Mouse (Mus musculus): ENCODE data around the gene Cdh13. TPM values are rescaled to one million over a fixed set of nuclear protein-coding genes. Genes with fewer than 3 reads are reported as not detected.

Cdh13 gene
- polyA plus RNA-seq, 1 experiment = not detected

GRCm38 (mm10) chr8:118348710-118349489, 65.4 kb downstream of the Cdh13 start:
- TF ChIP-seq CTCF (IDR thresholded peaks at IDR 0.05; ENCODE audit: control insufficient read depth, insufficient read depth, low read length) (no peak), POLR2A (IDR thresholded peaks at IDR 0.05; ENCODE audit: borderline replicate concordance, control insufficient read depth, low read depth, low read length) (no peak)
- H3K4me1 ChIP-seq (ENCODE audit: control insufficient read depth, insufficient read depth, low read length) = no peaks in the 10 kb centered on the region
- no peak overlapping the region for H3K4me3 ChIP-seq (replicated peaks; ENCODE audit: control insufficient read depth, low read depth, low read length)
- H3K27ac ChIP-seq (ENCODE audit: control insufficient read depth, insufficient read depth, low read depth, low read length, poor library complexity) = no peak overlapping the region
- 87% methylated on average over 9 of the region's 9 CpGs for WGBS

GRCm38 (mm10) chr8:118350136-118350535, 66.6 kb downstream of the Cdh13 start:
- Histone ChIP-seq H3K27ac (ENCODE audit: control insufficient read depth, insufficient read depth, low read depth, low read length, poor library complexity) (no peak overlapping the region), H3K4me1 (ENCODE audit: control insufficient read depth, insufficient read depth, low read length) (no peaks in the 10 kb centered on the region), H3K4me3 (replicated peaks; ENCODE audit: control insufficient read depth, low read depth, low read length) (no peak overlapping the region)
- no peak for TF ChIP-seq POLR2A (IDR thresholded peaks at IDR 0.05; ENCODE audit: borderline replicate concordance, control insufficient read depth, low read depth, low read length)
- 28% methylated on average over 7 of the region's 7 CpGs for WGBS

GRCm38 (mm10) chr8:118353022-118353421, 69.5 kb downstream of the Cdh13 start:
- Histone ChIP-seq H3K4me1 (ENCODE audit: control insufficient read depth, insufficient read depth, low read length) (no peaks in the 10 kb centered on the region), H3K4me3 (replicated peaks; ENCODE audit: control insufficient read depth, low read depth, low read length) (no peak overlapping the region), H3K27ac (ENCODE audit: control insufficient read depth, insufficient read depth, low read depth, low read length, poor library complexity) (no peak overlapping the region)
- 57% methylated on average over 4 of the region's 4 CpGs for WGBS
- TF ChIP-seq POLR2A (IDR thresholded peaks at IDR 0.05; ENCODE audit: borderline replicate concordance, control insufficient read depth, low read depth, low read length) (no peak), CTCF (IDR thresholded peaks at IDR 0.05; ENCODE audit: control insufficient read depth, insufficient read depth, low read length) (no peak)

GRCm38 (mm10) chr8:118357067-118357466, 73.5 kb downstream of the Cdh13 start:
- TF ChIP-seq CTCF (IDR thresholded peaks at IDR 0.05; ENCODE audit: control insufficient read depth, insufficient read depth, low read length) = no peak
- H3K27ac ChIP-seq (ENCODE audit: control insufficient read depth, insufficient read depth, low read depth, low read length, poor library complexity) = no peak overlapping the region
- WGBS = 77% methylated on average over 5 of the region's 5 CpGs
- H3K4me1 ChIP-seq (ENCODE audit: control insufficient read depth, insufficient read depth, low read length) = no peaks in the 10 kb centered on the region
- no peak overlapping the region for H3K4me3 ChIP-seq (replicated peaks; ENCODE audit: control insufficient read depth, low read depth, low read length)

DNA sequence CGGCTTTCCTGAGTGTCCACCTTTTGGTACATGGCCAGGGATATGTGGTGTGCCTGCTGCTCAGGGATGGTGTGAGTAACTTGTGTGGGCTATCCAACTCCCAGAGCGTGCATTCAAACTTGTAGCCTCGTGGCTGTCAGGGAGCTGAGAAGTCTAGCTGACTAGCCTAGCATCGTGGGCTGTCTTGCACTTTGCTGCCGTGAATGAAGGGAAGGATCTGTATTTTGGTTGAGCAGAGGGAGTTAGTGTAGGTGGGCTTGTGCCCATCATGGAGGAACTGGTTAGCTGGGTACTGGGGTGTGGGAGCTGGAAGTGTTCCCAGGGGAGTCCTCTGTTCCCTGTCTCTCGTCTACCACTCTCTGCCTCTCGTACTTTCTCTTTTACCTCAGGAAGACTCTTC, 74.1 kb downstream of the Cdh13 start:
- H3K4me1 ChIP-seq (ENCODE audit: control insufficient read depth, insufficient read depth, low read length) = no peaks in the 10 kb centered on the region
- no peak overlapping the region for H3K27ac ChIP-seq (ENCODE audit: control insufficient read depth, insufficient read depth, low read depth, low read length, poor library complexity)
- WGBS = 87% methylated on average over 7 of the region's 7 CpGs
- no peak for TF ChIP-seq POLR2A (IDR thresholded peaks at IDR 0.05; ENCODE audit: borderline replicate concordance, control insufficient read depth, low read depth, low read length)
- no peak for TF ChIP-seq CTCF (IDR thresholded peaks at IDR 0.05; ENCODE audit: control insufficient read depth, insufficient read depth, low read length)
- no peak overlapping the region for H3K4me3 ChIP-seq (replicated peaks; ENCODE audit: control insufficient read depth, low read depth, low read length)

DNA sequence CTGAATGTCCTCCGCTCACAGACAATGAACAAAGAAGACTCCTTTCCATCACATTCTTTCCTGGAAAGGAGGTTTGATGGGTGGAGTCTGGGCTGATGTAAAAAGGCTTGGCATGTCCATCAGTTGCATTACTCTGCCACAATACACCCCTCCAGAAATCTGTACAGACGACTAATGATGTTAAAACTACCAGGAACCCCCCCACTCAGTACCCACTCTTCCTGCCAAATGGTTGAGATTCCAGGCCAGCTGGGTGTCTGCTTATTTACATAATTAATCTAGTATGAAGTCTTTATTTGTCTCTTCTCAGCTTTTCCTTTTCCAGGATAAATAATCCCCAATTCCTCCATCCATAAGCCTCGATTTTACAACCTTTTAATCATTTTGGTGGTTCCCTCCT, 80.2 kb downstream of the Cdh13 start:
- Histone ChIP-seq H3K27ac (ENCODE audit: control insufficient read depth, insufficient read depth, low read depth, low read length, poor library complexity) (no peak overlapping the region), H3K4me1 (ENCODE audit: control insufficient read depth, insufficient read depth, low read length) (no peaks in the 10 kb centered on the region), H3K4me3 (replicated peaks; ENCODE audit: control insufficient read depth, low read depth, low read length) (no peak overlapping the region)
- TF ChIP-seq POLR2A (IDR thresholded peaks at IDR 0.05; ENCODE audit: borderline replicate concordance, control insufficient read depth, low read depth, low read length) = no peak
- no peak for TF ChIP-seq CTCF (IDR thresholded peaks at IDR 0.05; ENCODE audit: control insufficient read depth, insufficient read depth, low read length)
- WGBS = 73% methylated on average over 3 of the region's 3 CpGs

GRCm38 (mm10) chr8:118373092-118373491, 89.6 kb downstream of the Cdh13 start:
- no peak for TF ChIP-seq POLR2A (IDR thresholded peaks at IDR 0.05; ENCODE audit: borderline replicate concordance, control insufficient read depth, low read depth, low read length)
- TF ChIP-seq CTCF (IDR thresholded peaks at IDR 0.05; ENCODE audit: control insufficient read depth, insufficient read depth, low read length) = no peak
- WGBS = 78% methylated on average over 3 of the region's 3 CpGs
- Histone ChIP-seq H3K27ac (ENCODE audit: control insufficient read depth, insufficient read depth, low read depth, low read length, poor library complexity) (no peak overlapping the region), H3K4me3 (replicated peaks; ENCODE audit: control insufficient read depth, low read depth, low read length) (no peak overlapping the region), H3K4me1 (ENCODE audit: control insufficient read depth, insufficient read depth, low read length) (no peaks in the 10 kb centered on the region)

GRCm38 (mm10) chr8:118374738-118375137, 91.2 kb downstream of the Cdh13 start:
- Histone ChIP-seq H3K4me1 (ENCODE audit: control insufficient read depth, insufficient read depth, low read length) (no peaks in the 10 kb centered on the region), H3K4me3 (replicated peaks; ENCODE audit: control insufficient read depth, low read depth, low read length) (no peak overlapping the region), H3K27ac (ENCODE audit: control insufficient read depth, insufficient read depth, low read depth, low read length, poor library complexity) (no peak overlapping the region)
- WGBS = 72% methylated on average over 6 of the region's 6 CpGs
- TF ChIP-seq POLR2A (IDR thresholded peaks at IDR 0.05; ENCODE audit: borderline replicate concordance, control insufficient read depth, low read depth, low read length) (no peak), CTCF (IDR thresholded peaks at IDR 0.05; ENCODE audit: control insufficient read depth, insufficient read depth, low read length) (no peak)

DNA sequence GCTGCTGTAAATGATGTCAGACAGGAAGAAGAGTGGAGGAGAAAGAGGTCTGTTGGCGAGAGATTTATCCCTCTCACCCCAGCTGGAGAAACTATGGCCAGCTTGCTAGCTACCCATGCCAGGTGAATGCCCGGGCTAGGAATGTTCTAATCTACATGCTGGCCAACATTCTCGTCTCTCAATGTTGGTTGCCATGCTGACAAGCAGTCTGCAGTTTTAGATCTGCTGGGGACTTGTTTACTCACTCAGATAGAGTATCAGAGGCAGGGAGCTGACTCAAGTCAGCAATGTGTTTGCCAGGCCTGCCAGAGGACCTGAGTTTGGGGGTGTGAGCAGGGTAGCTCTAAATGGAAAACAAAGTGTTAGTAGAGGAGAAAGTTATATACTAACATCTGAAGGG, 93.3 kb downstream of the Cdh13 start:
- H3K4me3 ChIP-seq (replicated peaks; ENCODE audit: control insufficient read depth, low read depth, low read length) = no peak overlapping the region
- H3K27ac ChIP-seq (ENCODE audit: control insufficient read depth, insufficient read depth, low read depth, low read length, poor library complexity) = no peak overlapping the region
- H3K4me1 ChIP-seq (ENCODE audit: control insufficient read depth, insufficient read depth, low read length) = no peaks in the 10 kb centered on the region
- 56% methylated on average over 3 of the region's 3 CpGs for WGBS
- TF ChIP-seq POLR2A (IDR thresholded peaks at IDR 0.05; ENCODE audit: borderline replicate concordance, control insufficient read depth, low read depth, low read length) = no peak
- TF ChIP-seq CTCF (IDR thresholded peaks at IDR 0.05; ENCODE audit: control insufficient read depth, insufficient read depth, low read length) = no peak

Measured in bone marrow, adult 2 months (tissue).